In the genomic region with DNA sequence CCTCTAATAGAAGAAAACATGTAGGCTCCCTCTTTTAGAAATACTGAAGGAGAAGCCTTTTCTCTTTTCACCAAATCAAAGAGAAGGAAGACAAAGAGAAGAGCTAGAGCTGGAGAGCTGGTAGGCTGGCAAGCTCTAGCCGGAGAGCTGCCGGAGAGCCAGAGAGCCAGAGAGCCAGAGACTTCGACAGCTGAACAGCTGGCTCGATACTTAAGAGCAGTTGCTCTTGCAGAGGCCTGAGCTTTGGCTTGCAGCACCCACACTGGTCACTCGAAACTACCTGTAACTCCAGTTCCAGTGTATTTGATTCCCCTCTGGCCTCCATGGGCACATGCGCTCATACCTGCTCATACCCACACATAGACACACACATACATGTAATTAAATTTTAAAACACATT, we compare ENCODE assay signal across 20 mouse cellular contexts.
A peak's percentile ranks its signal among the peaks of the same experiment; 100 is the strongest.
DNase-seq lines count a peak whose midpoint lies in the region; ATAC-seq and TF ChIP-seq lines count a peak whose summit lies in the region.
"Had no signal": no experiment of that assay in that cellular context is flagged by ENCODE, and none has a peak within 500 bp of the region (broad histone marks: within the 10 kb centered on the region; RNA-seq: fewer than 3 reads in every experiment).

No protein-coding gene starts in this region.

- no peak overlapping the region for H3K4me3 ChIP-seq in gastrocnemius, adult 2 months
- no peak overlapping the region for H3K4me3 ChIP-seq in midbrain, embryonic 11.5 days (ENCODE audit: low read depth, low read length)
- H3K4me3 ChIP-seq in midbrain, embryonic 16.5 days (ENCODE audit: low read depth, low read length), result no peak overlapping the region
- H3K4me3 ChIP-seq: embryonic facial prominence, embryonic 10.5 days; embryonic facial prominence, embryonic 12.5 days; forebrain, embryonic 13.5 days; forebrain, embryonic 15.5 days had no signal

- no peak for ATAC-seq in midbrain, embryonic 11.5 days (ENCODE audit: low FRiP score)
- no peak for ATAC-seq in midbrain, embryonic 16.5 days
- ATAC-seq: forebrain, embryonic 13.5 days; forebrain, embryonic 15.5 days; forebrain, postnatal 0 days had no signal

- TF ChIP-seq CTCF in gastrocnemius, adult 2 months (IDR thresholded peaks at IDR 0.05), result no peak

- no peaks in the 10 kb centered on the region for H3K9me3 ChIP-seq in midbrain, embryonic 11.5 days (ENCODE audit: control insufficient read depth, low read length)
- H3K9me3 ChIP-seq in midbrain, embryonic 16.5 days (replicated peaks; ENCODE audit: control insufficient read depth, low read length, poor library complexity, severe bottlenecking), result no peaks in the 10 kb centered on the region
- H3K9me3 ChIP-seq: embryonic facial prominence, embryonic 10.5 days; embryonic facial prominence, embryonic 12.5 days; forebrain, embryonic 13.5 days; forebrain, embryonic 15.5 days had no signal

- intact Hi-C loops in gastrocnemius, adult 2 months (cut with DNase I), result no loop called here

- H3K4me2 ChIP-seq in midbrain, embryonic 11.5 days, result no peak overlapping the region
- no peak overlapping the region for H3K4me2 ChIP-seq in midbrain, embryonic 16.5 days (ENCODE audit: low read length)
- H3K4me2 ChIP-seq: embryonic facial prominence, embryonic 12.5 days; forebrain, embryonic 13.5 days; forebrain, embryonic 15.5 days had no signal

- DNase-seq in gastrocnemius, adult 2 months, result peak; percentile 36
- DNase-seq in gastrocnemius, postnatal 25 days, result no peak
- DNase-seq in midbrain, embryonic 11.5 days (ENCODE audit: low spot score, missing footprints), result peak; percentile 17
- DNase-seq in skeletal muscle tissue, adult 2 months (ENCODE audit: low read depth, low spot score), result peak; percentile 2
- no peak for DNase-seq in adrenal gland, adult (ENCODE audit: inconsistent age in 2 of 2, low spot score in 1 of 2)
- DNase-seq: adrenal gland, adult 8-10 months; adrenal gland, postnatal 14 days; adrenal gland, postnatal 36 days; B cell, adult 2 months; cerebellum, adult 11-12 months; cerebellum, adult 2 months; cerebellum, adult 9-10 months; cerebellum, postnatal 10 days; cerebellum, postnatal 25 days; forebrain, postnatal 0 days had no signal

- H3K4me1 ChIP-seq in midbrain, embryonic 11.5 days (ENCODE audit: control insufficient read depth, insufficient read depth, low read length), result no peaks in the 10 kb centered on the region
- no peaks in the 10 kb centered on the region for H3K4me1 ChIP-seq in midbrain, embryonic 16.5 days (ENCODE audit: control insufficient read depth, insufficient read depth, low read length)
- H3K4me1 ChIP-seq: embryonic facial prominence, embryonic 10.5 days; embryonic facial prominence, embryonic 12.5 days; forebrain, embryonic 13.5 days; forebrain, embryonic 15.5 days had no signal

- 69% methylated on average over 6 of the region's 6 CpGs for WGBS in midbrain, embryonic 11.5 days
- 71% methylated on average over 6 of the region's 6 CpGs for WGBS in midbrain, embryonic 16.5 days

- H3K36me3 ChIP-seq in midbrain, embryonic 11.5 days (ENCODE audit: control insufficient read depth, insufficient read depth, low read length), result no peaks in the 10 kb centered on the region
- H3K36me3 ChIP-seq in midbrain, embryonic 16.5 days (ENCODE audit: control insufficient read depth, insufficient read depth, low read length), result no peaks in the 10 kb centered on the region
- H3K36me3 ChIP-seq: embryonic facial prominence, embryonic 10.5 days; embryonic facial prominence, embryonic 12.5 days; forebrain, embryonic 15.5 days had no signal

- H3K9ac ChIP-seq in midbrain, embryonic 11.5 days (ENCODE audit: low read length), result no peak overlapping the region
- no peak overlapping the region for H3K9ac ChIP-seq in midbrain, embryonic 16.5 days (ENCODE audit: low read depth, low read length)
- H3K9ac ChIP-seq: embryonic facial prominence, embryonic 12.5 days; forebrain, embryonic 13.5 days; forebrain, embryonic 15.5 days; forebrain, postnatal 0 days had no signal

- H3K27me3 ChIP-seq in midbrain, embryonic 11.5 days (ENCODE audit: control insufficient read depth, insufficient read depth, low read length), result no peaks in the 10 kb centered on the region
- H3K27me3 ChIP-seq in midbrain, embryonic 16.5 days (ENCODE audit: control insufficient read depth, insufficient read depth, low read depth, low read length), result no peaks in the 10 kb centered on the region
- H3K27me3 ChIP-seq: embryonic facial prominence, embryonic 12.5 days; forebrain, embryonic 13.5 days; forebrain, embryonic 15.5 days had no signal

- no peak overlapping the region for H3K27ac ChIP-seq in gastrocnemius, adult 2 months
- no peak overlapping the region for H3K27ac ChIP-seq in midbrain, embryonic 11.5 days (ENCODE audit: low read depth, low read length)
- H3K27ac ChIP-seq in midbrain, embryonic 16.5 days (ENCODE audit: low read length), result no peak overlapping the region
- H3K27ac ChIP-seq: embryonic facial prominence, embryonic 10.5 days; embryonic facial prominence, embryonic 12.5 days; forebrain, embryonic 13.5 days; forebrain, embryonic 15.5 days had no signal

Comparison
In these comparisons a context has a peak if more than half of its experiments do, and no peak if none do; other contexts are left out.
1. DNase-seq: peak in gastrocnemius, adult 2 months (single experiment), midbrain, embryonic 11.5 days (single experiment) and skeletal muscle tissue, adult 2 months (single experiment); none in gastrocnemius, postnatal 25 days (single experiment) and adrenal gland, adult (0 of 2).